Mouse (Mus musculus) frontal cortex, postnatal 10 days (tissue): ENCODE measurements around the gene Cry2.
"Not testable (repeated sequence)": the region's sequence is repeated elsewhere in the genome, so short reads cannot be mapped to it uniquely, and the experiment has no call there.

Source experiments
- DNase-seq, 2 experiments: peaks; one replicate each; pipeline ENCODE4 v3.0.0; 2022; ENCODE audit warnings: low spot score in 2 of 2, mixed read lengths in 1 of 2

The Cry2 gene

GRCm38 (mm10) chr2:92422388-92423135 is 11.3 kb downstream of the Cry2 start:
- no peak for DNase-seq

- DNase-seq: no peak
Observed at GRCm38 (mm10) chr2:92421723-92422387, 12.0 kb downstream of the Cry2 start.

- no peak for DNase-seq
Observed at GRCm38 (mm10) chr2:92411705-92412104, 22.1 kb downstream of the Cry2 start.

GRCm38 (mm10) chr2:92408309-92409045 is 25.4 kb downstream of the Cry2 start:
- DNase-seq: no peak

- DNase-seq: no peak
Observed at GRCm38 (mm10) chr2:92405687-92406086, 28.2 kb downstream of the Cry2 start.

GRCm38 (mm10) chr2:92404737-92405136 is 29.1 kb downstream of the Cry2 start:
- DNase-seq: no peak

- no peak for DNase-seq
Observed at GRCm38 (mm10) chr2:92403776-92404319, 30.0 kb downstream of the Cry2 start.

- no peak for DNase-seq
Observed at GRCm38 (mm10) chr2:92402591-92403326, 31.1 kb downstream of the Cry2 start.

- no peak for DNase-seq
Observed at GRCm38 (mm10) chr2:92401091-92401561, 32.7 kb downstream of the Cry2 start, which contains the start of gene Mapk8ip1. Gene Mapk8ip1, minus strand, starts transcription at chr2:92401263.

- no peak for DNase-seq
Observed at GRCm38 (mm10) chr2:92400682-92401081, 33.2 kb downstream of the Cry2 start.

GRCm38 (mm10) chr2:92399877-92400276 is 34.0 kb downstream of the Cry2 start:
- DNase-seq: not testable (repeated sequence)

- DNase-seq: no peak
Observed at GRCm38 (mm10) chr2:92397436-92397835, 36.4 kb downstream of the Cry2 start.

- no peak for DNase-seq
Observed at GRCm38 (mm10) chr2:92395535-92395934, 38.3 kb downstream of the Cry2 start.

- no peak for DNase-seq
Observed at GRCm38 (mm10) chr2:92392318-92393264, 41.3 kb downstream of the Cry2 start.

GRCm38 (mm10) chr2:92391703-92392317 is 42.0 kb downstream of the Cry2 start:
- DNase-seq: no peak

- no peak for DNase-seq
Observed at GRCm38 (mm10) chr2:92391116-92391515, 42.7 kb downstream of the Cry2 start.

GRCm38 (mm10) chr2:92390206-92390930 is 43.5 kb downstream of the Cry2 start:
- no peak for DNase-seq

- no peak for DNase-seq
Observed at GRCm38 (mm10) chr2:92389645-92390044, 44.2 kb downstream of the Cry2 start.
